Mouse (Mus musculus): ENCODE measurements around the gene Kcnh5. TPM values are rescaled to one million over a fixed set of nuclear protein-coding genes. Genes with fewer than 3 reads are reported as not detected.

Gene Kcnh5
- total RNA-seq, 2 experiments from 2014 or later = 82.1 to 86.4 TPM

Other genes starting within 250 kb of the Kcnh5 start
- 1 to 10 TPM; 2.9 to 3.1 TPM for gene Rhoj, start 131.0 kb upstream of the Kcnh5 start, total RNA-seq (2021)
- gene Gphb5, start 239.4 kb upstream of the Kcnh5 start, total RNA-seq (2021) = not detected